Mouse (Mus musculus) cortical plate, adult 2 months (tissue): ENCODE measurements around the gene Peli1. TPM values are rescaled to one million over a fixed set of nuclear protein-coding genes. Genes with fewer than 3 reads are reported as not detected.
A peak's percentile ranks its signal among the peaks of the same experiment; 100 is the strongest.

Experiments used
- H3K27ac ChIP-seq: fragments of 200-500 bp; 2 replicates; pipeline ENCODE4 v1.5.1; 2012; ENCODE audit warnings: low read length, control low read depth, inconsistent platforms; ENCODE audit not compliant: insufficient read depth
- H3K4me1 ChIP-seq: fragments of 200-500 bp; 2 replicates; pipeline ENCODE4 v1.6.1; 2011; ENCODE audit warnings: low read length; ENCODE audit not compliant: control insufficient read depth, insufficient read depth
- H3K4me3 ChIP-seq: fragments of 200-500 bp; 2 replicates; pipeline ENCODE4 v1.5.1; 2011; ENCODE audit warnings: mild to moderate bottlenecking, low read length, control low read depth; ENCODE audit not compliant: insufficient read depth
- CTCF ChIP-seq: fragments of 200-500 bp; IDR thresholded peaks from 2 replicates; pipeline ENCODE4 v1.5.1; 2011; ENCODE audit warnings: mild to moderate bottlenecking, control low read depth, low read length; ENCODE audit not compliant: insufficient read depth; ENCODE audit errors: extremely low read depth
- POLR2A ChIP-seq: fragments of 200-500 bp; IDR thresholded peaks from 2 replicates; pipeline ENCODE4 v1.6.1; 2011; ENCODE audit warnings: mild to moderate bottlenecking, low read length, control low read depth; ENCODE audit not compliant: insufficient read depth; ENCODE audit errors: extremely low read depth
- polyA plus RNA-seq: library from polyadenylated mRNA; depleted of rRNA; stranded (reverse); fragments of >200 nt; gene quantifications from 2 replicates; pipeline ENCODE4 v1.2.3, GENCODE M21; 2012; rRNA removed

Gene Peli1
- polyA plus RNA-seq = 26.0 and 27.6 TPM in 2 replicates

DNA sequence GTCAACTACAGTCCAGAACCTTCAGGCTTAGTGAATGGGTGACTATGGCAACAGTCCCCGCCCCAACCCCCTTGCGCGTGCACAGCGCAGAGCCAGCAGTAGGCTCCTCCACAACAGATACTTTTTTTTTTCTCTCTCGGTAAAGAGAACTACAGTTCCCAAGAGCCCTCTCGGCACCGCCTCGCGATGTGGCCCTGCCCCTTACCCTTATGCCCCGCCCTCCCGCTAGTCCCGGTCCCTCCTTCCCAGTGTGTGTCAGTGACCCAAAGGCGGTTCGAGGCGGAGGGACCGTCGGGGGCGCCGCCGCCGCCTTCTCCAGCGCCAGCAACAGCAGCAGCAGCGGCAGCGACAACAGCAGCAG, at the start of gene Peli1:
Peli1 (plus strand) TSS at position 225 of the 361 bp plus-strand sequence.
- TF ChIP-seq CTCF = no peak
- peak; percentile 96 for TF ChIP-seq POLR2A
- H3K27ac ChIP-seq = peak within 1 kb of the TSS; percentile 94
- H3K4me3 ChIP-seq = peak within 1 kb of the TSS; percentile 96
- no peaks in the 10 kb centered on the region; the same call in 1 of the 2 replicates for H3K4me1 ChIP-seq

DNA sequence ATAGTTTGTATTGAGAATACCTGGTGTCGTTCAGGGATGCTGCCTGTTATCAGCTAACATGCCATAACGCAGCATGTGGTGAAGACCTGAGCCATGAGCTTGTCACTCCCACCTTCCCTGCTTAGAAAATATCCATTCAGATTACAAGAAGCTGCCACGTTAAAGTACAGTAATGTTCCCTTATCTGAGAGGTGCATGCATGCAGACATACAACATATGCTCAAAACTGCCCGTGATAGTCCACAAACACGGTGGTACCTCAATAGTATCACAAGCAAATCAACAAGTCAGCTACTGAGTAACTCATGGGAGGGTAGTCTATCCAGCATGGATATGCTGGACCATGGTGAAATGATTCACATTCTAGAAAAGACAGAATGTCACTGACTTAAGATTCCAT, 48.5 kb upstream of the Peli1 start:
- TF ChIP-seq POLR2A (no peak), CTCF (no peak)
- Histone ChIP-seq H3K4me1 (no peaks in the 10 kb centered on the region), H3K27ac (no peak overlapping the region), H3K4me3 (no peak overlapping the region)

DNA sequence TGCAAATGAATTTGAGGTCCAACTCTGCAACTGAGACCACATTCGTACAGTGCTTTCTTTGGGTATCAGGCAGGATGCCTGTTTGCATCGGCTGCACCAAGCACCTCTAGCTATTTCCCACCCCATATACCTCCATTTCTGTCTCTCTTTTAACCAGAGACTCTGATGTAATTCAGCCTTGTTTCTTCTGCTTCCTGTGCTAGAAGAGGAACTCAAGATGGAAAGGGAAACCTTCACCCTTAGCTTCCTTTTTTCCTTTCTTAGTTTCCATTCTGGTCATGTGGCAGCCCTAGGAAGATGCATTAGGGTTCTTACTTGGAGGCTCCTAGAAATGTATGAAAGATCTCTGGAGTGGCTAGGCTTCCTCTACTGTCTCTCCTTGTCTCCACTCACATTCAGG, 44.9 kb upstream of the Peli1 start:
- Histone ChIP-seq H3K27ac (no peak overlapping the region), H3K4me1 (no peaks in the 10 kb centered on the region; the same call in 1 of the 2 replicates), H3K4me3 (no peak overlapping the region)
- no peak for TF ChIP-seq POLR2A
- TF ChIP-seq CTCF = no peak

DNA sequence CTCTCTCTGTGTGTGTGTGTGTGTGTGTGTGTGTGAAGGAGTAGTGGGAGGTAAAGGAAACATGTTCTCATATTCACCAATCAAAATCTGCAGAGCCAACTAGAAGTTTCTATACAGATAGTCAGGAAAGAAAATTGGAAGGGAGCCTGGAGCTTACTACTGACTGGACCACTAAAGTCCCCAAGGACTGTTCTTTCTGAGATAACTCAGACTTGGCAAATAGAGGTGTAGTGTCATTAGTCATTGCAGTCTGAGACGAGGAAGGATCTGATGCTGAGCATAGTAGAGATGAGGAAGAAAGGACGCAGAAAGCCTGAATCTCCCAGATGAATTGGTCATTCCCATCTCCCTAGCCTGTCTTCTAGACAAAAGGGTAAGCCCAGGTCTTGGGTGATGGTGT, 43.2 kb upstream of the Peli1 start:
- Histone ChIP-seq H3K27ac (no peak overlapping the region), H3K4me1 (no peaks in the 10 kb centered on the region; the same call in 1 of the 2 replicates), H3K4me3 (no peak overlapping the region)
- TF ChIP-seq CTCF (no peak), POLR2A (no peak)

DNA sequence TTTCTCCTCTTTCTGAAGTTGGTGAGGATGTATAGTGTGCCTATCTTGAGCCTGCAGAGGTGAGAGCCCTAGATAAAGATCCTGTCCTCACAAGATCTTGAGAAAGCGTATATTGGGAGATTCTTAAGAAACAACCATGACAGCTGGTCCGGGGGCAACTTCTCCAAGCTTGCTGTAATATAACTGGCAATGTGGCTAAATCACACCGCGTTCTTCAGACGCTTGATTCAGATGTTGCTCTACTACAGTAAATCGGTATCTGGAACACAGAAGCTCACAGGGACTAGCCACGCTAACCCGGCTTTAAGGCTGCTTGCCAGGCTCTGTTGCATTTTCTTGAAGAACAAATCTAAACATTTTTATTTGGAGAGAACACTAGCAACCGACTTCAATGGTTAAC, 39.4 kb upstream of the Peli1 start:
- TF ChIP-seq POLR2A = no peak
- no peak for TF ChIP-seq CTCF
- Histone ChIP-seq H3K4me1 (no peaks in the 10 kb centered on the region; the same call in 1 of the 2 replicates), H3K27ac (no peak overlapping the region), H3K4me3 (no peak overlapping the region)

DNA sequence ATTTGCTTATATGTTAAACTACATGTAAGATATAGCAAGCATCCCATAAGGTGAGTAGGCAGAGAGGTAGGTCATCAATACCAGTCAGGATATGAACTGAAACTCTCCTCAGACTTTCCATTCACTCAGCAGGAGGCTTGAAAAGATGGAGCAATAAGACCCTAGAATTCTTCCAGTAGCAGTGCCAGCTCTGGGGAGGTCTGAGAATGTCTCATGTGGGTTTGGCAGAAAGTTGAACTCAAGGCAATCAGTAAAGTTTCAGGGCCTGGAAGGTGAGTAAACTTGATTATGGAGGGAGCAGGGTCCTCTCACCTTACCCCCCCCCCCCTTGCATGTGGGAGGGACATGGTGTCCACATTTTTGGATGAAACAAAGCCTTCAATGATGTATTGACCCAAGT, 36.5 kb upstream of the Peli1 start:
- H3K4me1 ChIP-seq = no peaks in the 10 kb centered on the region; the same call in 1 of the 2 replicates
- no peak for TF ChIP-seq CTCF
- TF ChIP-seq POLR2A = no peak
- no peak overlapping the region for H3K4me3 ChIP-seq
- H3K27ac ChIP-seq = no peak overlapping the region

GRCm38 (mm10) chr11:21056109-21056850, 34.8 kb upstream of the Peli1 start:
- Histone ChIP-seq H3K27ac (no peak overlapping the region), H3K4me1 (peaks cover 1% of the 10 kb centered on the region; the same call in 1 of the 2 replicates), H3K4me3 (no peak overlapping the region)
- TF ChIP-seq CTCF (no peak), POLR2A (no peak)

- Histone ChIP-seq H3K4me3 (no peak overlapping the region), H3K4me1 (peaks cover 4% of the 10 kb centered on the region), H3K27ac (no peak overlapping the region)
- TF ChIP-seq POLR2A (no peak), CTCF (no peak)
Measured at GRCm38 (mm10) chr11:21057511-21058414, 33.3 kb upstream of the Peli1 start.

GRCm38 (mm10) chr11:21058415-21058781, 32.7 kb upstream of the Peli1 start:
- H3K27ac ChIP-seq = no peak overlapping the region
- TF ChIP-seq CTCF (no peak), POLR2A (no peak)
- H3K4me3 ChIP-seq = no peak overlapping the region
- peaks cover 4% of the 10 kb centered on the region for H3K4me1 ChIP-seq
